Mouse (Mus musculus) cerebellum, adult 2 months (tissue): ENCODE measurements around the gene Htt.

Experiments
- CTCF ChIP-seq: fragments of 200-500 bp; IDR thresholded peaks from 2 replicates; pipeline ENCODE4 v1.5.1; 2011; ENCODE audit warnings: low read depth, mild to moderate bottlenecking, control low read depth, low read length, moderate library complexity, borderline replicate concordance; ENCODE audit not compliant: insufficient read depth
- POLR2A ChIP-seq: fragments of 200-500 bp; IDR thresholded peaks from 2 replicates; pipeline ENCODE4 v1.6.1; 2011; ENCODE audit warnings: low read length, control low read depth, borderline replicate concordance; ENCODE audit not compliant: insufficient read depth

DNA sequence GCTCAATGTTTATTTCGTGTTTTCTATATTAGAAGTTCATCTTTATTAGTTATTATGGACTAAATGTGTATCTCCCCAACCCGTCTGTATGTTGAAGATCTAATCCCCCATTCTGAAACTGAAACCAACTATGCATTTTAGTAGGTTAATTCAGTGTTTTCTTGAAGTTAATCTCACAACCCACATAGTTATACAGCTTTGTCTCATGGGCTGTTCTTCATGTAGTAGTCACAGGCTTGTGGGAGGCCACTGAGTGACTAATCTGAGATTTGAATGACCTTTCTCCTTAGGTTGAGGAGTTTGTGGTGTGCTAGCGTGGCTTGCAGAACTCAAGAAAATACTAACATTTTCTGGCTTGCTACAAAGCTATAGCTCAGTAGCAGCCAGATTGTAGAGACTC, 23.5 kb downstream of the Htt start:
- TF ChIP-seq POLR2A: no peak
- TF ChIP-seq CTCF: no peak
